Mouse (Mus musculus) brown adipose tissue, adult 24 weeks (tissue): Measurements from ENCODE around the gene Gm5039. TPM values are rescaled to one million over a fixed set of nuclear protein-coding genes. Genes with fewer than 3 reads are reported as not detected.

ENCODE experiments used
- polyA plus RNA-seq: library from polyadenylated mRNA; stranded (reverse); fragments of >200 nt; gene quantifications from 2 replicates; pipeline ENCODE4 v1.2.4, GENCODE M21; 2012; ENCODE audit not compliant: missing spikeins, insufficient read depth, insufficient read length

Gene Gm5039
- polyA plus RNA-seq, 1 experiment, result not detected

Other genes with a start within 250 kb of the Gm5039 start
- gene Gm16368, start 240.3 kb downstream of the Gm5039 start, polyA plus RNA-seq, result not detected in 2 replicates
- not detected in 2 replicates for gene Gm10436, start 141.9 kb downstream of the Gm5039 start, polyA plus RNA-seq
- gene Gm8332, start 73.9 kb downstream of the Gm5039 start, polyA plus RNA-seq, result not detected in 2 replicates
- gene Gm5662, start 49.5 kb downstream of the Gm5039 start, polyA plus RNA-seq, result not detected in 2 replicates
- gene Adck1, start 36.5 kb upstream of the Gm5039 start, polyA plus RNA-seq, result 24.7 and 25.3 TPM in 2 replicates